Mouse (Mus musculus) ES-Bruce4 (cell line): ENCODE results near the gene Gnat1.

ENCODE experiments used
- CTCF ChIP-seq: IDR thresholded peaks from one replicate; pipeline ENCODE4 v1.8.1; 2011; ENCODE audit warnings: low read depth, low read length
- POLR2A ChIP-seq: IDR thresholded peaks from one replicate; pipeline ENCODE4 v1.8.1; 2011; ENCODE audit warnings: low read length; ENCODE audit not compliant: insufficient read depth

GRCm38 (mm10) chr9:107646975-107647374 lies 32.5 kb downstream of the Gnat1 start:
- no peak for TF ChIP-seq POLR2A
- TF ChIP-seq CTCF, result no peak
